Mouse (Mus musculus): ENCODE results near the gene Taar7a.
A peak's percentile ranks its signal among the peaks of the same experiment; 100 is the strongest.

Gene Taar7a

DNA sequence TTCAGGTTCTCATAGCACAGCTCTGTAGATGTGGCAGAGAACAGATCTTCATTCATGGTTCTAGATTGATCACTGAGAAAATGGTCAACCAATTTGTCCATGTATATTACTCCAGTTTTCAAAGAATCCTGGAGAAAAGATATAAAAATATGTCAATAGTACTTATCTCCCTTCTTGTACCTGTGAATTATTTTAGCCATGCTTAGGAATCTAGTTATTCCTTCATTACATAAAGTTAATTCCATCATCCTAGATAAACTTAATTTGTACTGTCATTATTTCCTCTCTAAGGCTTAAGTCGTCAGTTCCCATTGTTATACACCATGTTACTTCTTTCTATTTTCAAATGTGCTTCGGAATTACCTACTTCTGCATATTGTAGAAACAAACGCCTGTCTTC, at the start of gene Taar7a:
TSS of gene Taar7a (minus strand) at position 101 of the 400 bp plus-strand sequence.
- DNase-seq (ENCODE audit: low spot score in 2 of 2), result no peak

DNA sequence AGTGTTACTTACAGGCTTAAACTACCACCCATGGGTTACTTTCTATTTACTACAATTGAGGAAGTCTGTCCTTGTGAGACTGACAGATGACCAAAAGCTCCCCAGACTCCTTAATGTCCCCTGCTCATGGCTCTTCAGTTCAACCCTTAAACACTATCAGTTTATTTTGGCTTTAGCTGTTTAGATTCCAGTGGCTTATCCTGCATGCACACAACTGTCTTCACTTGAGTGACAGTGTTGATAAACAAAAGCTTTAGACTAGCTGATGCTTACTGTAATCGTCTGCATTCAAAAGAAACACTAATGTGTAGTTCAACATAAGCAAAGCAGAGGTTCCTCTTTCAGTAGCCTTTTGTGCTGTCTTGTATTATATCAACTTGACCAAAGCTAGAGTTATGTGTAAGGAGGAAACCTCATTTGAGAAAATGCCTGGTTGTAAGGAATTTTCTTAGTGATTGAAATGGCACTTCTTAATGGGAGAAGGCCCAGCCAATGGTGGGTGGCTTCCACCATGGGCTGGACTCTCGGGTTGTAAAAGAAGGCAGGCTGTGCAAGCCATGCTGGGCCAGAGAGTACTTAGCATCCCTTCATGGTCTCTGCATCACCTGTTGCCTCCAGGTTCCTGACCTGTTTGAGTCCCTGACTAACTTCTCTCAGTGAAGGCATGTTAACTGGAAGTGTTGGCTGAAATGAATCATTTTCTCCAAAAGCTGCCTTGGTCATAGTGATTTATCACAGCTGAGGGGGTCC, 47.0 kb upstream of the Taar7a start:
- no peak for DNase-seq (ENCODE audit: low spot score in 2 of 2)

DNA sequence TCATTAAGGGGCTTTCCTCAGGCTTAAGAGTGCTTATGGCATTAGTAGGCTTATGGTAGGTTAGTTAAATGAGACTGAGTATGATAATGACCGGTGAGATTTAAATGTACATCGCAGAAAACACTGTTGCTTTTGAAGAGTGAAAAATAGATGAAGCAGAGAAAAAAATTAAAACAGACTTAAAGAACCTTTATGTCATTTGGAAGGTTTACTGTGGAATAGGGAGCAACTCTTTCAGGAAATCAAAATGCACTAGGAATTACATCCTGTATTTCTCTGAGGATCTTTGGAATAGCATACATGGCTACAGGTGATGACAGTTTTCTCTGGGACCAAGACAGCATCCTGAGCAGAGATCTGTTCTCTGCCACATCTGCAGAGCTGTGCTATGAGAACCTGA, 44.0 kb upstream of the Taar7a start, which contains the start of gene Taar7e:
TSS of gene Taar7e (plus strand) at position 301 of the 400 bp plus-strand sequence.
- DNase-seq (ENCODE audit: low spot score in 2 of 2), result no peak

DNA sequence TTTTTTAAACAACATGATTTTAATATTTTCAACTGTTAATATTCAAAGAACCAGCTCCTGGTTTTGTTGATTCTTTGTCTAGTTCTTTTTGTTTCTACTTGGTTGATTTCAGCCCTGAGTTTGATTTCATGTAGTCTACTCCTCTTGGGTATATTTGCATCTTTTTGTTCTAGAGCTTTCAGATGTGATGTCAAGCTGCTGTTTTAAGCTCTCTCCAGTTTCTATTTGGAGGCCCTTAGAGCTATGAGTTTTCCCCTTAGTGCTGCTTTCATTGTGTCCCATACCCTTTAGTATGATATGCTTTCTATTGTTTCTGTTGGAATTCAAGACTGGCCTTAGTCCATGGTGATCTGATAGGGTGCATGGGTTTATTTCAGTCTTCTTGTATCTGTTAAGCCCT, 38.1 kb upstream of the Taar7a start:
- no peak for DNase-seq (ENCODE audit: low spot score in 2 of 2)

DNA sequence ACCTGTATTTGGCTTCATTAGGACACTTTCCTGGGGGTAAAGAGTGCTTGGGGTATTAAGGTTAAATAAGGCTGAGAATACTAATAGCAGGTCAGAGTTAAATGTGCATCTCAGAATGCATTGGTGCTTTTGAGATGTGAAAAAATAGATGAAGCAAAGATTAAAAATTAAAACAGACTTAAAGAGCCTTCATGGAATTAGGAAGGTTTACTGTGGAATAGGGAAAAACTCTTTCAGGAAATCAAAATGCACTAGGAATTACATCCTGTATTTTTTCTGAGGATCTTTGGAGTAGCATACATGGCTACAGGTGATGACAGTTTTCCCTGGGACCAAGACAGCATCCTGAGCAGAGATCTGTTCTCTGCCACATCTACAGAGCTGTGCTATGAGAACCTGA, 33.6 kb upstream of the Taar7a start, which contains the start of gene Taar7d:
TSS of gene Taar7d (plus strand) at position 301 of the 400 bp plus-strand sequence.
- no peak for DNase-seq (ENCODE audit: low spot score in 2 of 2)

DNA sequence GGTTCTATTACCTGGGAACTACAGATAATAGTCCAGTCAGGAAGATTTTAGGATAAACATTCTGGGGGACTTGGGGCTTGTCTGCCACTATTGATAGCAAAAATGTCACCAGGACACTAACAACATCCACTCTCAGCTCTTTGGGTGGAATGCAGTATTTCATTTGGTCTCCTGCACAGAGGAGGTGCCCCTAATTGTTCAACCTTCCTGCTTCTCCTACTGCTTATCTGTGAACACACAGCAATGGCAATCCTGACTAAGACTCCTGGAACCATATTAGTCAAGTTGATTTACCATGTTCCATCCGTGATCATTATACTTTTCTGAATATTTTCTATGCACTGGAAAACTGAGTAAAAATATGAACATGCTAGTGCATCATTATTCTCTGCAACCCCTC, 14.9 kb upstream of the Taar7a start:
- DNase-seq (ENCODE audit: low spot score in 2 of 2), result no peak

DNA sequence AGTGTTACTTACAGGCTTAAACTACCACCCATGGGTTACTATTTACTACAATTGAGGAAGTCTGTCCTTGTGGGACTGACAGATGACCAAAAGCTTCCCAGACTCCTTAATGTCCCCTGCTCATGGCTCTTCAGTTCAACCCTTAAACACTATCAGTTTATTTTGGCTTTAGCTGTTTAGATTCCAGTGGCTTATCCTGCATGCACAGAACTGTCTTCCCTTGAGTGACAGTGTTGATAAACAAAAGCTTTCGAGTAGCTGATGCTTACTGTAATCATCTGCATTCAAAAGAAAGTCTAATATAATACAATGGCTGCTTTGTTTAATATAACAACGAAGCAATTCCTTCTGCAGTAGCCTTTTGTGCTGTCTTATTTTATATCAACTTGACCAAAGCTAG, 13.8 kb upstream of the Taar7a start:
- DNase-seq (ENCODE audit: low spot score in 2 of 2), result no peak

DNA sequence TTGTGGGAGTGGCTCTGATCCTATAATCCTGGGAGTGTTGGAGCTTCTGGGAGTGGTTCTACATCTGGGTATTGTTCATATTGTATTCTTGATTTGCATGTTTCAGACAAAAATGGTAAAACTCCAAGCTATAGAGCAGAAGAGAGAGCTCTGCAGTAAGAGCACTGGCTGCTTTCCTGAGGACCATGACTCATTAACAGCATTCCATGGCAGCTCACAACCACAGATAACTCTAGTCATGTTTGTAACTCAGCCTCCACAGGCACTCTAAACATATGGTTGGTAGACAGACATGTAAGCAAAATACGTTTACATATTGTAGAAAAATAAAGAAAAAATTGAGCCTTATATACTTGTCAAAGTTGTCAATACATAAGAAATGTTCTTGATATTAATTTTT, 13.2 kb upstream of the Taar7a start:
- no peak for DNase-seq (ENCODE audit: low spot score in 2 of 2)

DNA sequence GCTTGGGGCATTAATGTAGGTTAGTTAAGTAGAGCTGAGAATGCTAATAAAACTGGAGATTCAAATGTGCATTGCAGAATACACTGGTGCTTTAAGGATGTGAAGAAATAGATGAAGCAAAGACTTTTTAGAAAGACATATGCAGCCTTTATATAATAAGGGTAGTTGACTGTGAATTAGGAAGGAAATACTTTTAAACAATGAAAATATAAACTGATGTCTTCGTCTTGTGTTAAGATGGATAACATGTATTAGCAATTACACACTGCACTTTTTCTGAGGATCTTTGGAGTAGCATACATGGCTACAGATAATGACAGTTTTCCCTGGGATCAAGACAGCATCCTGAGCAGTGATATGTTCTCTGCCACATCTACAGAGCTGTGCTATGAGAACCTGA, 6.4 kb upstream of the Taar7a start, which contains the start of gene Taar7b:
TSS of gene Taar7b (plus strand) at position 301 of the 400 bp plus-strand sequence.
- no peak for DNase-seq (ENCODE audit: low spot score in 2 of 2)

DNA sequence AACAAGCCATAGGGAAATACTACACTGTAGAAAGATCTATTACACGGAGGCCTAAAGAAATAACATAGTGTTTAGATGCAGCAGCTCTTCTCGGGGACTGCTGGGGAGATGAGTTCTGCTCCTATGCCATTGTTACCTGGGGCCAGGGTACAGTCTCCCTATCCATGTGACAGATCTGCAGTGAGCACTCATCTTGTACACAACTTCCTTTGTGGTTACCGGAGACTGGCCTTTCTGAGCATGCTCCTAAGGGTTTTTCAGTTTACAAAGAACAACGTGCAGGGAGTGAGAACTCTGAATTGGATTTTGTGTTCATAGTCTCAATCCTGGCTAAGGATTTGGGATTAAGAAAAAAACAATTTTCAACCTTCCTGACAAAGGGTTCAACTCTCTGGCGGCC, 6.9 kb downstream of the Taar7a start:
- no peak for DNase-seq (ENCODE audit: low spot score in 2 of 2)

DNA sequence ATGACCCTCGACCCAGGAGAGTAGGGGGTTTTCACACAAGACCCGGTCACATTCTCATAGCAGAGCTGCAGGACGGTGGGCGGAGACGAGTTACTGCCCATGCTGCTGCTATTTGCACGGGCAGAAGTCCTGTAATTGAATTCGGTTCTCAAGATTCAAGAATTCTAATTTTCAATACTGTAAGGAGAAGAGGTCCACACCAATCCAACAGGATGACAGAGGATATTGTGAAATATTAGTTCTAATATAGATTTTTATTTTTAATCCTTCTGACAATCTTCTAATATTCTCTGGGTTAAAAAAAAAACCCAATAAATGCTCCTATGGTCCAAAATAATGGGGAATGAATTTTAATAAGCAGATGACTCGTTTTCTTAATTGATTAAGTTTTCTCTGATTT, 7.7 kb downstream of the Taar7a start, which contains the start of gene Taar6:
TSS of gene Taar6 (minus strand) at position 101 of the 400 bp plus-strand sequence.
- no peak for DNase-seq (ENCODE audit: low spot score in 2 of 2)

DNA sequence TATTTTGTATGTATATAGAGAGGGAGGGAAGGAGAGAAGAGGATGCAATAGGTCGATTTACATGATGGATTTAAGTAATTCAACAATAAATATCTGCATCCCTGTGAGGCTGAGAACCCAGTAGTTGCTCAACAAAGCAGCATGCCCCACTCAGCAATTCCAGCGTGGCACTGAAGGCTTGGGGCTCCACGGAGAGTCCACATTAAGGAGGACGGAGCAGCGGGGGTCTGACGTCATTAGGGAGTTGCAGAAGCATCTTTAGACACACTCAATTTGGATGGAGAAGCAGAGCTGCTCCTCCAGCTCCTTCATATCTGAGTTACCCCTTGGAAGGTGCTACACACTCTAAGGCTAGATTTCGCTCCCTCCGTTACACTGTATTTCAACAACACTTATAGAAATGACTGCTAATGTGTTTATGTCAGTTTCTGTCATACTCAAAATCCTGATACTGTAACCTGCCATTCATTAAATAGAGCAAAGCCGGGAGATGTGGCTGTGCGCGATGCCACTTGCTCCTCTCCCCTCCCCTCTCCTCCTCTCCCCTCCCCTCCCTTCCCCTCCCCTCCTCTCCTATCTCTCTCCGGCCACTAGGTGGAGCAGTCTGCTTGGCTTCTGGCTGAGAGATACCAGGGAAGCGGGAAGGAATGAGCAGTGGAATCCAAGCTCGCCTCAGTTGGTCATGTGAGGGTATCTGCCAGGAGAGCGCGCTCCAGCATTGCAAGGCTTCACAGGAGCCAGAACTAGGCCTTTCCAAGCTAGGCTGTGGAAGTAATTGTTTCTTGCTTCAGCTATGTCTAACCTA, 14.2 kb downstream of the Taar7a start:
- peak; percentile 22 to 67 for DNase-seq (ENCODE audit: low spot score in 2 of 2)

DNA sequence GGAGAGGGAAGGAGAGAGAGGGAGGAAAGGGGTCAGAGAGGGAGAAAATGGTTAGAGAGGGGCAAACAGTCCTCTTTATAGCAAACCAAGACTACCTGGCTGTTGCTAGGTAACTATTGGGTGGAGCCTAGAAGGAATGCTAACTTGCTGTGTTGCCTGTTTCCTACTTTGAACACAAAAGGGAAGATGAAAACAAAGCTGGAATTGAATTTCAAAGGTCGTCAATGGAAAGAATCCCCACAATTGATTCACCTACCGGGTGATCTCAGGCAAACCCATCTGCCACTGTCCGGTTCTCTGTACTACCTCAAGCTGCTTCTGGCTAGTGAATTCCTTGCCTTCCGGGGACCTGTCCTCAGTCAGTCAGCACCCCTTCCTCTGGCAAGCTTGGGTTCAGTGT, 15.3 kb downstream of the Taar7a start:
- no peak for DNase-seq (ENCODE audit: low spot score in 2 of 2)

DNA sequence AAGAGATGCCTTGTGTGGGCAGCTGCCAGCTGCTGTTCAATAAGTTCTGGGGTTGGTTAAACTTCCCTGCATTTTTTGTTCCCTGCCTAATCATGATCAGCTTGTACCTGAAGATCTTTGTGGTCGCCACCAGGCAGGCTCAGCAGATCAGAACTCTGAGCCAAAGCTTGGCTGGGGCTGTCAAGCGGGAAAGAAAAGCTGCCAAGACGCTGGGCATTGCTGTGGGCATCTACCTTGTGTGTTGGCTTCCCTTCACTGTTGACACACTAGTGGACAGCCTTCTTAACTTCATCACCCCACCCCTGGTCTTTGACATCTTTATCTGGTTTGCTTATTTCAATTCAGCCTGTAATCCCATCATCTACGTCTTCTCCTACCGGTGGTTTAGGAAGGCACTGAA, 22.0 kb downstream of the Taar7a start:
- no peak for DNase-seq (ENCODE audit: low spot score in 2 of 2)

DNA sequence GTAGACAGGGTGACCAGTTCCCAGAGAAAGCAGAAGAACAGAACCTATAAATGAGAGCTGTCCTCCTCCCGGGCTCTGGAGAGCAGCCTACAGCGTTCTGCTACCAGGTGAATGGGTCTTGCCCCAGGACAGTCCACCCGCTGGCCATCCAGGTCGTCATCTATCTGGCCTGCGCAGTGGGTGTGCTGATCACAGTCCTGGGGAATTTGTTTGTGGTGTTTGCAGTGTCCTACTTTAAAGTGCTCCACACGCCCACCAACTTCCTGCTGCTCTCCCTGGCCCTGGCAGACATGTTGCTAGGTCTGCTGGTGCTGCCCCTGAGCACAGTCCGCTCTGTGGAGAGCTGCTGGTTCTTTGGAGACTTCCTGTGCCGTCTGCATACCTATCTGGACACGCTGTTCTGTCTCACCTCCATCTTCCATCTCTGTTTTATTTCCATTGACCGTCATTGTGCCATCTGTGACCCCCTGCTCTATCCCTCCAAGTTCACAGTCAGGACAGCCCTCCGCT, 22.6 kb downstream of the Taar7a start, which contains the start of gene Taar5:
TSS of gene Taar5 (plus strand) at position 51 of the 510 bp plus-strand sequence.
- no peak for DNase-seq (ENCODE audit: low spot score in 2 of 2)

DNA sequence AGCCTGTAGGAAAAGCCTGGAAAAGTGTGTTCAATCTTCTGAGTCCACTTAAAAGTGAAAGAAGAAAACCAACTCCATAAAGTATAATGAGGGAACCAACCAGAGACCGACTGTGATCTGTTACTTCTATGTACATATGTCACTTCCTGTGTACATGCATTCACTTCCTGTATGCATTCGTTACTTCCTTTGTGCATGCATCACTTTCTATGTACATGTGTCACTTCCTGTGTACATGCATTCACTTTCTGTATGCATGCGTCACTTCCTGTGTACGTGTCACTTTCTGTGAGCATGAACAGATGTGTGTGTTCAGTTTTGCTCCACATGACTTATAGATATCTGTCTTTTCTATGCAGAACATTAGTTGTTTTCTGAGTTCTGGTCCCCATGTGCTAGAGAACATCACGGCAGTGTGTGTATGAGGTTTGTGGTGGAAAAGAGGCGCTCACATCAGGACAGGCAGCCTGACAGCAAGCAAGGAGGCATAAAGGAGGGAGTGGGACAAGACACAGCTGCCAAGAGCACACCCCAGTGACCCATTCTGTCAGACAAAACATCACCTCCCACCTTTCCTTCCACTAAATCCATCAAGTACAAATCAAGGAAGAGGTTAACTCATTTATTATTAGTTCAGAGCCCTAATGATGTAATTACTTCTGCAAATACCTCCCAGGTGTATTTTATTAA, 28.2 kb downstream of the Taar7a start:
- DNase-seq (ENCODE audit: low spot score in 2 of 2), result no peak

DNA sequence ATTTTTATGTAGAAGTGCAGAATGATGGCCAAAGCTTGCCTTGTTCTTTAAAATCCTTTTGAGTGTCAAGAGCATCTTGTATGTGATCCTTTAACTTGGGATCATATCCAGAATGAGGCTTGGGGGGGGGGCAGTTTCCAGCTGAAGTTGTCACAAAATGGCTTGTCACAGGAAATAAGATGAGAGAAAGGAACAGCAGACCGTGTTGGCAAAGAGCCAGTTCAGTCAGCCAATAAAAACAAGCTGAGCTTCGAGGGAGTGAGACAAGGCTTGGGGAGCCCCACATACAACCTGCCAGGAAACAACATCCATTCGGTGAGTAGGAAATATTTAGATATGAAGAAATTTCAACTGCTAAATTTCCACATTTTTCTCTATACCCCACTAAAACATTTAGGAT, 29.8 kb downstream of the Taar7a start:
- no peak for DNase-seq (ENCODE audit: low spot score in 2 of 2)

DNA sequence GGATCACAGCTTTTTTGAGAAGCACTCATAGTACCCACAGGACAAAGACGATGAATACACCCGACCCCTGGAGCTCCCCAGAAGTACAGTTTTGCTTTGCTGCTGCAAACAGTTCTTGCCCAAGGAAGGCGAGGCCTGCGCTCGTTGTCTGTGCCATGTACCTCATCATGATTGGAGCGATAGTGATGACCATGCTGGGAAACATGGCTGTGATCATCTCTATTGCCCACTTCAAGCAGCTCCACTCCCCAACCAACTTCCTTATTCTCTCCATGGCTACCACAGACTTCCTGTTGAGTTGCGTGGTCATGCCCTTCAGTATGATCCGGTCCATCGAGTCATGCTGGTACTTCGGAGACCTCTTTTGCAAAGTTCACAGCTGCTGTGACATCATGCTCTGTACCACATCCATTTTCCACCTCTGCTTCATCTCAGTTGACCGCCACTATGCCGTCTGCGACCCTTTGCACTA, 32.8 kb downstream of the Taar7a start, which contains the start of gene Taar4:
TSS of gene Taar4 (plus strand) at position 51 of the 472 bp plus-strand sequence.
- no peak for DNase-seq (ENCODE audit: low spot score in 2 of 2)

DNA sequence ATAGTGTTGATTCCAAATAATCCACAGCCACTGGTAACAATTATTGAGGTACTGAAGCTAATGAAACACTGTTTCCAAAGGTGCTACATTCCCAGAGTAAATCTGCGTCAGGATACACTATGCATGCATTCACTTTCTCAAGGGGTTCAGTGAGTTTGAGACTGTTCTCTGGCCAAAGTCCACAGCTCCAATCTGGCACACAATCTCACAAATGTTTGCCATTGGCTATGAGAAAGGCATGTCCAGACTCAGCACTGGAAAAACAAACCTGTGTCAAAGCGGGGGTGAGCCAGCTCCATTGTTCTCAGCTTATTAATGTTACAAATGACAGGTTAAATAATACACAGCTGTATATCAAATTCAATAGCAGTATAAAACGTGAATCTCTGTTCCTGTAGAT, 34.2 kb downstream of the Taar7a start:
- no peak for DNase-seq (ENCODE audit: low spot score in 2 of 2)

DNA sequence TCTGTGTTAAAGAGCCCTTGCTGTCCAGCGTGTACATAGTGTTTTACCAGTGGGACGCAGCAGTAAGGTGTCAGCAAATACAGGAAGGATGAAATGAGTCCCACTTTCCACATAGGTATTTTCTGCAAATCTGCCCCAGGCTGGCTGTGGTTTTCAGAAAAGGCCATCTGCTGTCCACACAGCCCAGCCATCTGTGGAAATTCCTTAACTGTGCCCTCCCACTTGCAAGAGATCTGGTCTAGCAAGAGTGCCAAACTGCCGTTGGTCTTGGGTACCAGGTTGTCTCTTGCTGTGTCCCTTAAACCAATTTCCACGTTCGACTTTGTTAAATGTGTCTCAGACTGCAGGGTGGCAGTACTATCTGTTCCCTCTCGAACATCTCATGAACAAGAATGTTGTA, 41.6 kb downstream of the Taar7a start:
- no peak for DNase-seq (ENCODE audit: low spot score in 2 of 2)

DNA sequence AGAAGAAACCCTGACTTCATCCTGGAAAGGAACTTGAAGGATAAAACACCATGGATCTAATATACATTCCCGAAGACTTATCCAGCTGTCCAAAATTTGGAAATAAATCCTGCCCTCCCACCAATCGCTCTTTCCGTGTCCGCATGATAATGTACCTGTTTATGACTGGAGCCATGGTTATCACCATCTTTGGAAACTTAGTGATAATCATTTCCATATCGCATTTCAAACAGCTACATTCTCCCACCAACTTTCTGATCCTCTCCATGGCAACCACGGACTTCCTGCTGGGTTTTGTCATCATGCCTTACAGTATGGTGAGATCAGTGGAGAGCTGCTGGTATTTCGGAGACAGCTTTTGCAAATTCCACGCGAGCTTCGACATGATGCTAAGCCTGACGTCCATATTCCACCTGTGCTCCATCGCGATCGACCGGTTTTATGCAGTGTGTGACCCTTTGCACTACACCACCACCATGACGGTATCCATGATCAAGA, 43.7 kb downstream of the Taar7a start, which contains the start of gene Taar3:
TSS of gene Taar3 (plus strand) at position 51 of the 498 bp plus-strand sequence.
- DNase-seq (ENCODE audit: low spot score in 2 of 2), result no peak

Data from frontal cortex, postnatal 10 days (tissue).